Mouse (Mus musculus): ENCODE results near the gene Tox4.
A peak's percentile ranks its signal among the peaks of the same experiment; 100 is the strongest.
"Not testable (repeated sequence)": the region's sequence is repeated elsewhere in the genome, so short reads cannot be mapped to it uniquely, and the experiment has no call there.

Tox4 gene

GRCm38 (mm10) chr14:52278932-52279746, at the start of gene Tox4, which contains the start of gene Rab2b:
Tox4 (plus strand) TSS chr14:52279146.
Rab2b (minus strand) TSS chr14:52279545.
- peak; percentile 98 for DNase-seq

- DNase-seq, result no peak
These were observed 46.7 kb upstream of the Tox4 start for GRCm38 (mm10) chr14:52232249-52232648.

GRCm38 (mm10) chr14:52235165-52235564, 43.8 kb upstream of the Tox4 start:
- no peak for DNase-seq

DNA sequence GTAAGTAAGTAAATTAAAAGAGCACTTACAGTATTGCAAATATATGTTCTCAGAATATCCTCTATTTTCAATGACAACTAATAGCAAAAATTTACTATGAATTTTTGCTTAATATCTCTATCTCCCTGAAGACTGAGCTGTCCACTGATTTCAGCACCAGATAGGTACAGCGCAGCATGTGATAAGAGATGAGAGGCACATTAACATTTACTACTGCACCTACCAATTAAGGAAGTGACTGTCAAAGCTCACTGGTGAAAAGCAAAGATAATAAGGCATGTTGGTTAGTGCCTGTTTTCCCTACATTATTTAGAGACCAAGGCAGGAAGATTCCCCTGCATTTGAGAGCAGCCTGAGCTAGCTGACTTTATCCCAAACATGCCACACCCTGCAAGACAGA, 42.7 kb upstream of the Tox4 start:
- no peak for DNase-seq

DNA sequence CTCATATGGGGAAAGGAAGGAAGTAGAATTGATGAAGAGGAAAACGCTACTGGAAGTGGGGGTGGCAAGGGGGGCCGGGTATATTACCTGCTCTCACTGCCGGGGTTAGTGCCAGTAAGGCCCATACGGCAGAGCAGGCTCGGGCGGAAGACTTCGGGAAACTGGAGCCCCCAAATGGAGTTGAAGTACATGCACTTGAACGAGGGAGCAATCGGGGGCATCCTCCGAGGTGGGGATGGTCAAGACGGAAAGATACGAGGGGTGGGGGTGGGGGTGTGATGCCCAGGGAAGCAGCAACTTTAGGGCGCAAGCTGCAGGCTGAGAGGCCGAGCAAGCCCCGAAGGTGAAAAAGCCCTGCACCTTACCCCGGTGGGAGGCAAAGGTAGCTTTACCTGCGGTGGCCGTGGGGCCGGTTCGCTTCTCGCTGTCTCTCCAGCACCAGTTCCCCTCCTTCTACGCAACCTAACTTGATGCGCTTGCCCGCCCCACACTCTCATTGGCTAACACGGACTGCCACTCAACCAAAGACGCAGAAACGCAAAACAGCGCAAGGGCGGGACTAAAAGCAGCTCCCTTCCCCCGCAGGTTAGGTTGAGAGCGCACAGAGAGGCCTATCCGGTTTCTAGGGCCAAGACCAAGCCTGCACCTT, 34.8 kb upstream of the Tox4 start:
- DNase-seq, result peak; percentile 100

DNA sequence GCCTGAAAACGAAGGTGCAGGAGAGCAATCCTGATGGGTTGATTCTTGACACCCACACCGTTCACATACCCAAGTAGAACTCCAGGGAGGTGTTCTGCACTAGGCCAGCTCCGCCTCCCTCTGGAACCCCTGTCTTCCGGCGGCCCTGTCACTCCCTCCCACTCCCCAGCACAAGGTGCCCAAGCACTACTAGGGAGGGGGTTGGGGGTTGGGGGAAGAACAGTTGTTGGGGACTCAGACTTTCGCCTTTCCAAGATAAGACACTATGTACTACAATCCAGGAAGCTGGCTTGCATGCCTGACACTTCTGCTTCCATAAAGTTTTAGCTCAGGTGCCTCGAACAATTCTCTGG, 34.3 kb upstream of the Tox4 start:
- DNase-seq, result no peak

DNA sequence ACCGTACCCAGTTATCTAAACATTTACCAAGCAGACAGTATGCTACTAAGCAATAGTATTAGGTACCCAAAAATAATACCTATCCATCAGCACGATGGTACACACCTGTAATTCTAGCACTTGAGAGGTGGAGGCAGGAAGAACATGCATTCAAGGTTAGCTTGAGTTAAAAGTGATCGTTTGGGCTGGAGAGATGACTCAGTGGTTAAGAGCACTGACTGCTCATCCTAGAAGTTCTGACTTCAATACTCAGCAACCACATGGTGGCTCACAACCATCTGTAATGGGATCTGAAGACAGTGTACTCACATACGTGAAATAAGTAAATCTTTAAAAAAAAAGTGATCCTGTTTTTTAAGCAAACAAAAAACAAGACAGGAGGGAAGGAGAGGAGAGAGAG, 32.8 kb upstream of the Tox4 start:
- DNase-seq, result no peak

DNA sequence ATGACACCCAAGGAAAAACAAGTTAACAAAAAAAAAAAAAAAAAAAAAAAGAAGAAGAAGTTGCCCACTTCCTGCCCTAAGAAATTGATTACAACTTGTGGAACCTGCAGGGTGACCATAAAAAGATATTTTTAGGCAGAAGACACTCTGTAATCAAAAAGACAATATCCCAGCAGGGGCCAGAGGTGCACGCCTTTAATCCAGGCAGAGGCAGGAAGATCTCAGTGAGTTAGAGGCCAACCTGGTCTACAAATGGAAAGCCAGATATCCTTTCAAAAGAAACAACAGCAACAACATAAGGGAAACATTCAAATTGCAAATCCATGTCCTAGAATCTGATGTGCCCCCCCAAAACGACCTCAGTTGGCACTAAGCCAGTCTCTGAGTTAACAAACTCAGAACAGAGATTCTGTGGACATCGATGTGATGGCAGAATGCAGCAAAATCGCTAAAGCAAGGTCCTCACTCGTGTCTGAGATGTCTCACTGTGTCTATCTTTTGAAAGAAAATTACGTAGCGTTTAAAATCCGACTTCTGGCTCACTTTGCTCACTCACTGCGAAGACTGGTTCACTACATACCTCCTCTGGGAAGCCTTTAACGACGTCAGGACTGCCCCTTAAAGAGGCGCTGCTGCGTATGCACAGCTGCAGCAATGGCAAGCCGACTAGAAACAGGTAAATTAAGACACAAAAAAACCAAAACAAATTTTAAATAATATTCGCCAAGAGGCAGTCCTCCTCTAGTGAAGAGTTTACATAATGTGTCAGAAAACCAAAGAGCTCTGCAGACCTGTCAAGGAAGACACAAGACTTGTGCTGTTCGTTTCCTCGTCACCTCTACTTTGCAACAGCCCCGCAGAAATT, 22.4 kb upstream of the Tox4 start:
- DNase-seq, result peak in 1 of 2 experiments; percentile 11

GRCm38 (mm10) chr14:52257484-52258213, 21.3 kb upstream of the Tox4 start, which contains the start of gene Chd8:
Chd8 (minus strand) TSS chr14:52257780.
- peak; percentile 99 for DNase-seq

DNA sequence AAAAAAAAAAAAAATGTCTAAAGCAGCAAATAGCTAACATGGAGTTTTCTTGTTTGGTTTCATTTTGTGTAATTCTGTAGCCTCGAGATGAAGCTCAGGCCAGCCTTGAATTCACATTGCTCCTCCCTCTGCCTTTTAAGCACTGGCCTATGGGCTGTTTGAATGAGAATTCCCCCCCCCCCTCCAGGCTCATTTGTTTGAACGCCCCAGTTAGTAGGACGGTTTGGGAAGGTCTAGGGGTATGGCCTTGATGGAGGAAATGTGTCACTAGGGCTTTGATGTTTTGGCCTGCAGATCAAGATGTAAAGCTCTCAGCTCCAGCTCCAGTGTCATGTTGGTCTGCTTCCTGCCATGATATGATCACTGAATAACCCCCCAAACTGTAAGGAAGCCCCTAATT, 6.2 kb upstream of the Tox4 start:
- no peak for DNase-seq

DNA sequence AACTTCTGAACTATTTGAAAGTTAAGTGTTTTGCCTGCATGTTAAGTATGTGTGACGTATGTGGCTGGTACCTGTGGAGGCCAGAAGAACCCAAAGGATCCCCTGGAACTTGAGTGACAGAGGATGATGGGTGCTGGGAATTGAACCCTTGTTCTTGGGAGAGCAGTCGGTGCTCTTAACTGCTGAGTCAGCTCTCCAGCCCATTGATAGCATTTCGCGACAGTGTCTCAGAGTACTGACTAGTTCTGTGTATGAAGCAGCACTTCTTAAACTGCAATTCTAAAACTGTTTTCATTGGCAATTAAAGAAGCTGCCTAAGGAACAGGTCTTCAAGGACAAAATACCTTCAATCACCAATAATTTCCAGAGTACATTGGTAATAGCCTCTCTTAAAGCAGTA, 1.7 kb upstream of the Tox4 start:
- no peak for DNase-seq

- no peak for DNase-seq
These were observed 788 bp downstream of the Tox4 start for GRCm38 (mm10) chr14:52279747-52280120.

DNA sequence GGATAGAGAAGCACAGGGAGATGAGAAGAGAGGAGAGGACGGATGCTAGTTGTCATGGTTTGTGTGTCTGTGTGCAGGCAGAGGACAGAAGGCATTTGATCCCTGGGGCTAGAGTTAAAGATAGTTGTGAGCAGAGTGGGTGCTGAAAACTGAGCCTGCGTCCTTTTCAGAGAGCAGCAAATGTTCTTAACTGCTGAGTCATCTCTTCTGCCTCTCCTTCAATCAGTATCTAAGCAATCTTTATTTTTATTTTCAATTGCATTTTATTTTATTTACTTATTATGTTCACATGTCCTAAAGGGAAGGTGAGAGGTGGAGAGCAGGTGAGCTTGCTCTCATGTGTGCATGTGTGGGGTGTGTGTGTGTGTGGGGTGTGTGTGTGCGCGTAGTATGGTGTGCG, 4.7 kb downstream of the Tox4 start:
- no peak for DNase-seq

- DNase-seq, result no peak
These were observed 5.2 kb downstream of the Tox4 start for GRCm38 (mm10) chr14:52284191-52284590.

- no peak for DNase-seq
These were observed 16.8 kb downstream of the Tox4 start for GRCm38 (mm10) chr14:52295558-52296264.

DNA sequence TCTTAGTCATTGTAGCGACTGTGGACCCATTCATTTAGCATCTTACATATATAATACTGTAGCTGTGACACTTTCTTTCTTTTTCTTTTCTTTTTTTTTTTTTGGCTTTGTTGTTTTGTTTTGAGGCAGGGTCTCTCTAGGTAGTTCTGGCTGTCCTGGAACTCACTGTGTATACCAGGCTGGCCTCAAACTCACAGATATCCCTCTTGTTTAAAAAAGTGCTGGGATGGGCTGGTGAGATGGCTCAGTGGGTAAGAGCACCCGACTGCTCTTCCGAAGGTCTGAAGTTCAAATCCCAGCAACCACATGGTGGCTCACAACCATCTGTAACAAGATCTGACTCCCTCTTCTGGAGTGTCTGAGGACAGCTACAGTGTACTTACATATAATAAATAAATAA, 24.6 kb downstream of the Tox4 start:
- not testable (repeated sequence) for DNase-seq

DNA sequence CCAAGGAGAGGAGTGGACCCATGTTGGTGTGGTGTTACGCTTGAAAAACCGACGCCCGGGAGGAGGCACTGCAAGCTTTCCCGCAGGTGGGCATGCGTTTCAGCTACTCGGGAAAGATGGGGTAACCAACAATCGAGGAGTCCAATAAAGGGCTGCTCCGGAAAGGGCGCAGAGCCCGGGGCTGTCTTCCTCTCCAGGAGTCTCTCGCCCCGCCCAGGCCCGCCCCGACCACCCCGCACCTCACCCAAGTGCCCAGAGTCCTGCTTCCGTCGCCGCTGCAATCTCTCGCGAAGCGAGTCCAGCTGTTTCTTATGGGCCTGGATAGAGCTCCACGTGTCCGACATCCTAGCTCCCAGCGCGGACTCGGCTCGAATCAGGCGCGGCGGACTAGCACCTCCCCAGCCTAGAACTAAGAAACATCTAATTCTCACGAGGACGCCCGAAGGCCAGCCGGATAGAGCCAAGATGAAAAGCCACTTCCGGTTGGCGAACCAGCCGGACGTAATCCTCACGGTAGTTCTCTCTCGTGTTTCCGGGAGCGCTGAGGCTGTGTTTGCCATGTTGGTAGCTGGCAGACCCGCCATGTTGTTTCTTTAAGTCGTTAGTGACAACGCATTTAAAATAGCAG, 25.8 kb downstream of the Tox4 start, which contains the start of gene Mettl3:
Gene Mettl3 (minus strand): TSS at position 485 of the 628 bp plus-strand sequence.
- peak; percentile 92 to 94 for DNase-seq

DNA sequence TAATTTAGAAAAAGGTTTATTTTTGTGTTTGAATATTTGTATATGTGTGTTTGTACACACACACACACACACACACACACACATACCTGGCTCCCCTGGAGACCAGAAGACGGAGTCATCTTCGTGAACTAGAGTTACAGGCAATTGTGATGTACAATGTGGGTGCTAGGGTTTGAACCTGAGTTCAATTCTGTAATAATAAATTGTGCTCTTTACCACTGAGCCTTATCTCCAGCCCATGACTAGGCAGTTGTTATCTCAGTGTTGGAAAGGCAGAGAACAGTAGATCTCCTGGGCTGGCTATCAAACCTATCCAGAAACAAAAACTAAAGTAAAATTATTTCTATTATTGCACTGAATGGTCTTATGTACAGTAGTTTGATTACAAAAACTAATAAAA, 27.2 kb downstream of the Tox4 start:
- no peak for DNase-seq

- DNase-seq, result not testable (repeated sequence)
These were observed 31.4 kb downstream of the Tox4 start for GRCm38 (mm10) chr14:52310343-52310742.

DNA sequence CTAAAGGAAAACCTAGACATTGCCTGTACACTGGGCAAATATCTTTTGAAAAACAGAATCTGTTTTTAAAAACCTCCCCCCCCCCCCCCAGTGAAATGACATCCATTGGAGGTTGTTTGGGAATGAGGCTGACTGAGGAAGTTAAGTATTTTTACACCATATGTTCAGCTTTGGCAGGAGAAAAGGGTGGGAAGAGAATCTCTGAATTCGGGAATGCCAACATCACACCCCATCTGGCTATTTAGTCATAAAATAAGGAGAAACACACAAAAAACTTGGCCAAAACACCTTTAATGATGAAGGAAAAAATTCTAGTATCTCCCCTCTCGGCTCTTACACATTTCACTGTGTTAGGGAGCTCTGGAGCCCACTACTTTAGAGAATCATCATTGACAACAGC, 32.0 kb downstream of the Tox4 start:
- DNase-seq, result no peak
